Mouse (Mus musculus): ENCODE measurements at regions not wholly inside any gene's neighbourhood (a gene's known extent, or its start where the extent isn't known, plus 50 kb on each side); places are given as distances from the start of the nearest gene placed in this dataset.
A peak's percentile ranks its signal among the peaks of the same experiment; 100 is the strongest.
"Not testable (repeated sequence)": the region's sequence is repeated elsewhere in the genome, so short reads cannot be mapped to it uniquely, and the experiment has no call there.

DNA sequence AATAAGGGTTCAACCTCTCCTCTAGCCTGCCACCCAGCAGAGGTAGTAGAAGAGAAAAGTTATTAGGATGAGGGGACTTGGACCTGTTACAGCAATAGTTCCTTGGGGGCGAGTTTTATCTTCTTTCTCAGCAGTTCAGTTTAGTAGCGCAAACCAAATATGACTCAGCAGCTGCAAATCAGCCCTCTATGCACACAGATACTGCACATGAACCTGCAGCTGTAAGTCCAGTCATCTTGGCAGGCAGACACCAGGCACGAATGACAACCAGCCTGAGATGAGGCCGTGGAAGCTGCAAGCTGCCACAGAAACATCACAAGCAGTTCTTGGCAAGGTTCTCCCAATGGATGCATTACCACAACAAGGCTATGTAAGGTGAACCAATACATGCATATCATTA lies 327.0 kb upstream of the Akr1e1 start:
- no peak for DNase-seq (ENCODE audit: low spot score in 2 of 2)

GRCm38 (mm10) chr13:4939849-4940248 lies 330.9 kb upstream of the Akr1e1 start:
- DNase-seq (ENCODE audit: low spot score in 2 of 2): no peak

- DNase-seq (ENCODE audit: low spot score in 2 of 2): peak in 1 of 2 experiments; percentile 3
Observed at GRCm38 (mm10) chr13:4942490-4942889, 333.5 kb upstream of the Akr1e1 start.

DNA sequence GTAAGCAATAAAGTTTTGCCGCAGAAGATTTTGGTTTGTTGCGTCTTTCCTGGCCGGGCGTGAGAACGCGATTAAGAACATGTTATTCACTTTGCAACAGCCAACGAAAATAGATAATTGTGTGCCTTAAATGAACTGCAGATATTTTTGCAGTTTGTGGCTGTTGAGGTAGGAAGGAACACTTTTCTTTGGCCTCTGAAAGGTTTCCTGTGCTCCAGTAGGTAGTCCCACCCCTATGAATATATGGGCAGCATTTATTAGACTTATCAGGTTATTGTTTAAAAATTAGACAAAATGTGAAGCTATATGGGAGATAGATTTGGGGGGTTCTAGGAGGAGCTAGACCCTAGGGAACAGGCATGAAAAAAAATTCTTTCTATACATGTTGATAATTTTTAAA lies 334.1 kb upstream of the Akr1e1 start:
- DNase-seq (ENCODE audit: low spot score in 2 of 2): no peak

GRCm38 (mm10) chr13:4955384-4955783 lies 346.4 kb upstream of the Akr1e1 start:
- DNase-seq (ENCODE audit: low spot score in 2 of 2): no peak

- no peak for DNase-seq (ENCODE audit: low spot score in 2 of 2)
Observed at GRCm38 (mm10) chr13:4964824-4965223, 355.9 kb upstream of the Akr1e1 start.

- no peak for DNase-seq (ENCODE audit: low spot score in 2 of 2)
Observed at GRCm38 (mm10) chr13:4970081-4970892, 361.3 kb upstream of the Akr1e1 start.

DNA sequence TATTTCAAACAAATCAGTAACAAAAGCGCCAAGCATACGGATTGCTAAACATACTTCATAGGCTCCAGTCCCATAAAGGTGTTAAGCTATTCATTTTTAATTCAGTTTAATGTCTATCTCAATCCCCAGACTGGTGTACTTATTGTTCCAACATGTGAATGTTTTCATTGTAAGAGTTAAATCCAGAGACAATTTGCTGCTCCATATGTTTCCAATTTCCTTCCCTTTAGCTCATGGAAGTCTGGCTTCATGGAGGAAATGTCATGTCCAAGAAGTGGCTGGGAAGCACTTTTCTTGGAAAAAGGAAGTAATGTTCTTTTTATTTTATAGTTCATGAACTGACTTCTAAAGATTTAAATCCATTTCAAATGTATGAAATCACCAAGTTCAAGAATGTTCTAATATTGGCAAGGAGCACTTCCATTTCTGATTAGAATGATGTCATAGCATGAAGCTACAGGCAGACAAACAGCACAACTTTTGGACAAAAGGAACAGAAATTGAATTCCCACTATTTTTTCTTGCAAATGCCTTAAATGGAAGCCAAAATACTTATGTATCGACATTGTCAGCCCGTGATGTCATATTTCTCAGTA lies 362.6 kb upstream of the Akr1e1 start:
- DNase-seq (ENCODE audit: low spot score in 2 of 2): no peak

GRCm38 (mm10) chr13:4992876-4993275 lies 383.9 kb upstream of the Akr1e1 start:
- no peak for DNase-seq (ENCODE audit: low spot score in 2 of 2)

DNA sequence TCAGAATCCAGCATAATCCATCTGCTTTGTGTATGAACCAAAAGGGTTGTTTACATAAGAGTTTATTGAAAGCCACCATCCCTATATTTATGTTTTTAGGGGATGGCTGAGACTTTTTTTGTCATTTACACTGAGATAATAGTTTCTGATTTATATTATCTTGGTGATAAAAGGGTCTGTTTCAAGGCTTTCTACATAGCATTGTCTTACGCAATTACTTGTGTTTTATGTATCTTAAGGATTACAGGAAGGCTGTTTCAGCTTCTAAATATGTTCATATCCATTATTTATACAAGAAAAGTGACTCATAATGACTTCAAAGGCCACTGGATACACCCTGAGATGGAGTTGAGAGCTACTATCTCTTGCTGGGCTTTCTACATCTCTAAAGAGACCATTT lies 399.3 kb upstream of the Akr1e1 start:
- DNase-seq (ENCODE audit: low spot score in 2 of 2): no peak

GRCm38 (mm10) chr13:5022439-5022838 lies 413.5 kb upstream of the Akr1e1 start:
- DNase-seq (ENCODE audit: low spot score in 2 of 2): no peak

- no peak for DNase-seq (ENCODE audit: low spot score in 2 of 2)
Observed at GRCm38 (mm10) chr13:5059859-5060258, 450.9 kb upstream of the Akr1e1 start.

- no peak for DNase-seq (ENCODE audit: low spot score in 2 of 2)
Observed at GRCm38 (mm10) chr13:5060462-5060861, 451.5 kb upstream of the Akr1e1 start.

DNA sequence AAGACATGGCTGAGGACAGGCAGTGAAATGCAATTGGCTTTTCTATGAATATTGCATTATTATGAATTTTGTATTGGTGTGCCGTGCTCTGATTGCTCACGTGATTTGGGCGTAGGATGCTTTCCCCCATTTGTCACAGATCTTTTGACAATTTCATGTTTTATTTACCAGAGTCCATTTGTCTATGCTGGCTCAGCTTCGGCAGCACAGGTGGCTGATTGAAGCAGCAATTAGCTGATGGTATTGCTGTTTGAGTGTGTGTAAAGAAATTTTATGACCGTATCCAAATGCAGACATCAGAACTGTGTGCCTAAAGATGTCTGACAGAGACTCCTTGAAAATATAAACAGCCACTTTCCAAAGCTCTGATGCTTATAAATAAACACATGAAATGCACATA lies 498.5 kb upstream of the Akr1e1 start:
- no peak for DNase-seq (ENCODE audit: low spot score in 2 of 2)

DNA sequence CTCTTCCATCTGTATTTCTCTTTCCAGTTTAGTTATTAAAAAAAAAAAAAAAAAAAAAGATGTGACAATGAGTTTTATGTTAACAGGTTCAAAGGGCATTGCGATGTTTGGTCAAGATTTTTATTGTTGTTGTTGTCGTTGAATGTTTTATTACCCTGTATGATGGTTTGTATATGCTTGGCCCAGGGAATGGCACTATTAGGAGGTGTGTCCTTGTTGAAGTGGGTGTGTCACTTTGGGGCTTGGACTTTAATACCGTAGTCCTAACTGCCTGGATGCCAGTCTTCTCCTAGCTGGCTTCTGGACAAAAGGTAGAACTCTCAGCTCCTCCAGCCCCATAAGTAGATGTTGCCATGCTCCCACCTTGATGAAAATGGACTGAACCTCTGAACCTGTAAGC lies 545.9 kb upstream of the Akr1e1 start:
- no peak for DNase-seq (ENCODE audit: low spot score in 2 of 2)

DNA sequence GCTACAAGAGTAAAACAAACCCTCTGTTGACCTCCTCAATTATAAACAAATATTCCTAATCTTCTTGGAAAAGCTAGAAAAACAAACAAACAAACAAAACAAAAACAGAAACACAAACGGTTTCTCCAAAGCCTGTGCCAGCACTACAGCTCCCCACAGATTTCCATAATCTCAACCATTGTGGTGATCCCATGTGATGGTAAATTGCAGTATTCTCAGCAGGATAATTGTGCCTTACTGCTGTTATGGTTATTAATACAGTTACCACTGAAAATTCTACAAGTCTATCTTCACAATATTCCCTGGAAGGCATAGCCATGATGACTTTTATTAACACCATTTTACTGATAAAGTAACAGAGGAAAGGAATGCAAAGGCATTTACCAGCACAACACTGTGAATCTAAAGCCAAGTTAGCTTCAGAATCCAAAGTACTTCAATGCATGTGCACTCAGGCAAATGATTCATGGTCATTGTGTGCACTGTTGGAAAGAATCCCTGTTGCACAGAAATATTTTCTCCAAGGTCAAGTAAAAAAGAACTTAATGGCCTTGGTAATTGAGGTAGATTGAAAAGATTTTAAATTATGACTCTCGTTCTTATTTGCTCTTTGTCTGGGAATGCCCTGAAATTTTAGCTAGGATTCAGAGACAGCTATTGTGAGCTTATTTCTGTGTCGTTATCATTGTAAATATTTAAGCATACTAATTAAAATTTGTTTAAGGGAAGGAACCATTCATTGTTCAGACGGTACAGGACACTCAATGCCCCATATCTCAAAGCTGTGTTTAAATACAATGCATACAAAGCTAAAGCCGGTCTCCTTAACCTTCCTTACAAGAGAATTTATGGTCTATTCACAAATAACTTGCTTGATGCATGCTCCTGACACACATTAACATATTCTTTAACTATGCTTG lies 551.1 kb upstream of the Akr1e1 start:
- no peak for DNase-seq (ENCODE audit: low spot score in 2 of 2)

DNA sequence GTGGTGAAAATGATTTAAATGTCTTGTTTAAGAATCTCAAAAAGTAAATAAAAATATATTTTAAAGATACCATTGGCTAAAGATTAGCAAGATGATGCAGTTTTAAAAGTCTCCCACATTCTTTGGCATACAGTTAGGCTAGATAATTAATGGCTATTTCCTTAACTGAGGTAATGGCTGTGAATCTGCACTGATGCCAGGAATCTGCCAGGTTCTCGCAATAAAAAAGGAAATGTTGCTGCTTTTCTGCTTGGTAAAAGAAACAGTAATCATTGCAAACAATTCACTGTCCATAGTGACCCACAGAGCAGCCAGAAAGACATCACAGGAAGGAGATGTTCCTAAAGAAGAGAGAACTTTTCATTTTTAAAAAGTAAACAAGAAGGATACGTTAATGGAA lies 557.7 kb upstream of the Akr1e1 start:
- no peak for DNase-seq (ENCODE audit: low spot score in 2 of 2)

GRCm38 (mm10) chr13:5178996-5179395 lies 570.0 kb upstream of the Akr1e1 start:
- DNase-seq (ENCODE audit: low spot score in 2 of 2): no peak

DNA sequence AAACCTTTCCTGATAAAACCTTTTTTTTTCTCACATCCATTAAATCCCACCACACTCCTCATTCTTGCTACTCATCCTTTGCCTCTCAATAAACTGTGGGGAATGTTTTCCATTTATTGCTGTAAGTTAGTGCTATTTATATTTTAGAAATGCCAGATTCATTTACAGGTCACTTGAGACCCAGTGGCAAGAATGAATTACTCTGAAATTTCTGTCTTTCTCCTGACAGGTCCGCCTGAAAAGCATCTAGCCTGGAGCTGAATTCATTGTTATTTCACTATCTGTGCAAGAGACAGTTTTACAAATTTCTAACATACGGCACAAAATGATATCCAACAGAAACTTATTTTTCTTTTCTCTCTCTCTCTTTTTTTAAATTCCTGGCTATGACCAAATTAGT lies 570.6 kb upstream of the Akr1e1 start:
- no peak for DNase-seq (ENCODE audit: low spot score in 2 of 2)

DNA sequence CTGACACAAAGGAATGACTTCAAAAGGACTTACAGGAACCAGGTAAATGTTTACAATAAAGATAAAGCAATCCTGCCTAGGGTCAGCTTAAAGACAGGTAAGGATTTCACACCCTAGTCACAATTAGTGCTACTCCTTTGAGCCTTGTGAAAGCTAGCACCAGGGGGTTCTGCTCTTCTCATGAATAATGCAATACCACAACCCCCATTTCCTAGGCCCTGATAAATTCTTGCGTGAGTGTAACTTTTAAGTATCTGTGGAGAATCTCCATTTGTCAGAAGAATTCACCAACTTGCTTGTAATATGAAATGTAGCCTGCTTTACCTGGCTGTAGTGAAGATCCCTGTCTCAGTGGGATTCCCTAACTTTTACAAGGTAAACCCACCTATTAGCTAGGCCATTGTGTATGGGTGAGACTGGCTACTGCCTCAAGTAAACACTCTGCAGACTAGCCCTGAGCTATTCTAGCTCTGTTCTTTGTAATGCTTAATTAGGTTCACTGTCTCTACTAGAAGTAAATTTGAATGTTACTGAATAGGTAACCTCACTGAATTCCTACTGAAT lies 576.3 kb upstream of the Akr1e1 start:
- not testable (repeated sequence) for DNase-seq (ENCODE audit: low spot score in 2 of 2)

DNA sequence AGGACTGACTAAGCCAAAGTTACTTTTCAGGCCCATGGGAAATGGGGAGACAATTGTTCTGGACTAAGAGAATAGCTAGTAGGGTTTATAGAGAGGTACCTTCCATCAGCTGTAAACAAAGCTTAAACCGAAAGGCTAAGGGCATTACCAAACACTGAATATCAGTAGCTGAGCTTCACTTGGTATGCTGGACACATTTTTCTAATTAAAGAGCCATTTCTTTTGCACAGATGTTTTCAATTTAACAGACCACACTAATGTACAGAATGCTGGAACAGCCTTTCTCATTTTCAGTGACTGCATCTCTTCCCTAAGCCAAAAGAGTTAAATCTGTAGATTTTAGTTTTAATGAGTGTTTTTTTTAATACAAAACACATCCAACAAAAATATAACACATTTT lies 593.8 kb upstream of the Akr1e1 start:
- no peak for DNase-seq (ENCODE audit: low spot score in 2 of 2)

GRCm38 (mm10) chr13:5204143-5204542 lies 595.2 kb upstream of the Akr1e1 start:
- no peak for DNase-seq (ENCODE audit: low spot score in 2 of 2)

Data from thymus, postnatal 10 days (tissue).